Mouse (Mus musculus): Measurements from ENCODE around the gene Cnnm4.

DNA sequence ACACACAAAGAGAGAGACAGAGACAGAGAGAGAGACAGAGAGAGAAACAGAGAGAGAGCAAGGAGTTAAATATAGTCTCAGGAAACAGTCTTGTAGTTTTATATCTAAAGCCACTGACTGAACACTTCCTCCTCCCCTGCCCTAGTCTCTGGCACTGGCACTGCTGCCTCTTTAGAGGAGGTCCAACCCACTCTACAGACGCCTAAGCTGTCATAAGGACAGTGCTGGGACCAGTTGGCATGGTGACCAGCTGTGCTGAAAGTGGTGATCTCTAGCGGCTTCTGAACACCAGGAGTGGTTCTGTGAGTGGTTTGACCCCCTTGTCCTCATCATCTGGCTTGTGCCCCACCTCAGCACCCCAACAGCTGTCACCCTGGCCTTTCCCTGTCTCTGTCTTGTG lies 9.6 kb upstream of the Cnnm4 start:
- no peak for TF ChIP-seq GATA1 (IDR thresholded peaks at IDR 0.05; ENCODE audit: low read length)
- no peak for TF ChIP-seq TAL1 (IDR thresholded peaks at IDR 0.05; ENCODE audit: low read length)
